Mouse (Mus musculus) urinary bladder, adult 18-20 months (tissue): ENCODE measurements around the gene Nktr.

Experiments
- DNase-seq, 2 experiments: peaks; one replicate each; pipeline ENCODE4 v3.0.0; 2022; ENCODE audit warnings: low spot score in 2 of 2, mixed read lengths in 2 of 2

The Nktr gene

DNA sequence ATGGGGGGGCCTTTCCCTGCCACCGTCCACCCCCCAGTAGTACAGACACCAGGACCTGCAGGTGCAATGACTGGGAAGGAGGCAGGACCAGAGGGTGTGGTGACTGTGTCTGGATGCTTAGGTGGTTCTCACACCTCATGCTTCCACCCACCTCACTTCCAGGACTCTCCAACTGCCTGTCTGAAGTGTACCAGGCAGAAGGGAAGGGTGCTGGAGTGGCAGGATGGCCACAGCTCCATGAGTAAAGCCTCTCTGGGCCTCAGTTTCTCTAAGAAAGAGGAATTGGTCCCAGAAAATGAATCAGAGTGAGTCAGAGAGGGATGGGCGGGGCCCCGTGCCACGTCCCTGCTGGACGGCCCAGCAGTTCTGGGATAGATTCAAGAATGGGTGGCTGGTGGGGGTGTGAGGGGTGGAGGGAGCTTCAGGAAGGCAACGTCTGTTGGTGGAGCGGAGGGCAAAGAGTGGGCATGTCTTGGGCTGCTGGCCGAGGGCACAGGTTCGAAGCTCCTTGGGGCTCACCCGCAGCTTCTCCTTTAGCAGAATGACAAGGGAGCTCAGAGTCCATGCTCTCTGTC lies 42.2 kb downstream of the Nktr start:
- DNase-seq: peak; percentile 17 to 29

DNA sequence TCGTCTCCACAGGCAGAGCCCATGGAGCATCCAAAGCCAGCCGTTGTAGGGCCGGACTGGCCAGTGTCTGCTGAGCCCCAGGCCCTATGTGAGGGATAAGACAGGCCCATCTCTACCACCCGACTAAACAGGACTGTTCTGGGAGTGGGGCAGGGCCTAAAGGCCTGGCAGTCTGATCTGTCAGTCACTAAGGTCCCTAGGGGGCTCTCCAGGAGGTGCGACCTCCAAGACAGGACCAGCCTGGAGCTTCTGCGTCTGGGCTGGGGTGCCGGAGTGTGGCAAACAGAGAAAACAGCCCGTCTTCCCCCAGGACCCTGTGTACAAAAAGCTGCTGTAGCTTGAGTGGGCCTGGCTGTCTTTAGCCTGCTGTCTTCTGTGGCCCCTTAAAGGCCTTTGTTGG lies 42.8 kb downstream of the Nktr start:
- DNase-seq: no peak

DNA sequence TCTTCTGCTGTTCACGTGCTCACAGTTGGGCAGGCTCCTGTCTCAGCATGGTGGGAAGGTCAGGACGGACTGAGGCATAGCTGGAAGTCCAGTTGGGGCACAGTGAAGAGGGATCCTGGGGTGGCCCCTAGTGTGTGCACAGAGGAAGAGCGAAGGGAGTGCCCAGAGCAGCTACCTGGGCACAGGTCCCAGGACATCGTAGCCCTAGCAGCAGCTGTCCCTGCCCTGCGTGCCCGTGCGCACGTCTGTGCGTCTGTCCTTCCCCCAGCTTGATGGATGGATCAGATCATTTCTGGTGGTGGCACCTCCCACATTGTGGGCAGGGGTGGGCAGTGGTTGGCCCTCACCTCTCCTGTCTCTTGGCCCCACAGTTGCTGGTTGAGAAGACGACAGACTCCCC lies 43.3 kb downstream of the Nktr start:
- DNase-seq: no peak

DNA sequence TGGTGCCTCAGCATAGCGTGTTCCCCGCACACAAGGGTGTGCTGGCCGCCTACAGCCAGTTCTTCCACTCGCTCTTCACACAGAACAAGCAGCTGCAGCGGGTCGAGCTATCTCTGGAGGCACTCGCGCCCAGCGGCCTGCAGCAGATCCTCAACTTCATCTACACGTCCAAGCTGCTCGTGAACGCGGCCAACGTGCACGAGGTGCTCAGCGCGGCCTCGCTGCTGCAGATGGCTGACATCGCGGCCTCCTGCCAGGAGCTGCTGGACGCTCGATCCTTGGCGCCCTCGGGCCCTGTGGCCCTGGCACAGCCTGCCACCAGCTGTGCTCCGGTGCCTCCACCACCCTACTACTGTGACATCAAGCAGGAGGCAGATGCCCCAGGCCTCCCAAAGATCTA lies 43.8 kb downstream of the Nktr start:
- DNase-seq: no peak

DNA sequence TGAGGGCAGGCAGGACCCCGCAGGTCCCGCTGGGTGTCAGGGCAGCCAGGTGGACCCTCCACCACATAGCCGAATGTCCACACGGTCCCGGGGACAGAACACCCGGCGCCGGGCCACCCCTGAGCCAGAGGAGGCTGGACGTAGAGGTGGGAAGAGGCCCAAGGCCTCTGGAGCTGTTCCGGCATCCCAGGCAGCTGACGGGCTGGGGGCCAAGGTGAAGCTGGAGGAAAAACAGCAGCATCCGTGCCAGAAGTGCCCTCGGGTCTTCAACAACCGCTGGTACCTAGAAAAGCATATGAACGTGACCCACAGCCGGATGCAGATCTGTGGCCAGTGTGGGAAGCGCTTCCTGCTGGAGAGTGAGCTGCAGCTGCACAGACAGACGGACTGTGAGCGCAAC lies 44.7 kb downstream of the Nktr start:
- no peak for DNase-seq

DNA sequence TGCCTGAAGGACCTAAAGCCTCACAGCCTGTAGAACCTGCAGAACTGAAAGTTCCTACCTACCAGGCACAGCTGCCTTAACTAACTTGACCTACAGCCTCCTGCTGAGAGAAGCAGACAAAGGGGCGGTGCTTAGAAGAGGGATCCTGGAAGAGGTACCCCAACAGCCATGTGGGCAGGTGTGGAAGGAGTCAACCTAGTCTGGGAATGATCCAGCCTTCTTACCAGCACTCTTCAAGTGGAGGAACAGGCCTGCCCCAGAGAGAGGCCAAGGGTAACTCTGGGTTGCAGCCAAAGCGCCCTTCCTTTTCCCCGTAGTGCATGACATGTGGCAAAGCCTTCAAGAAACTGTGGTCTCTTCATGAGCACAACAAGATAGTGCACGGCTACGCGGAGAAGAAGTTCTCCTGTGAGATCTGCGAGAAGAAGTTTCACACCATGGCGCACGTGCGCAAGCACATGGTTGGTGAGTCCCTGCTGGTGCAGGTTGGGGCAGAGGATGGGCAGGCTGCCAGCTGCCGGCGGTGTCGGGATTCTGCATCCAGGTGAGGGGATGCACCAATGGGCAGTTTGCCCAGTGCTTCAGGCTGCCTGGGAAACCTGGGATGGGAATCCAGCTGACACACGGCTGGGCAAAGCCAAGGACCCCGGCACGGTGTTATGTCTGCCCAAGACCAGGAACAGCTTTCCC lies 46.3 kb downstream of the Nktr start:
- no peak for DNase-seq

DNA sequence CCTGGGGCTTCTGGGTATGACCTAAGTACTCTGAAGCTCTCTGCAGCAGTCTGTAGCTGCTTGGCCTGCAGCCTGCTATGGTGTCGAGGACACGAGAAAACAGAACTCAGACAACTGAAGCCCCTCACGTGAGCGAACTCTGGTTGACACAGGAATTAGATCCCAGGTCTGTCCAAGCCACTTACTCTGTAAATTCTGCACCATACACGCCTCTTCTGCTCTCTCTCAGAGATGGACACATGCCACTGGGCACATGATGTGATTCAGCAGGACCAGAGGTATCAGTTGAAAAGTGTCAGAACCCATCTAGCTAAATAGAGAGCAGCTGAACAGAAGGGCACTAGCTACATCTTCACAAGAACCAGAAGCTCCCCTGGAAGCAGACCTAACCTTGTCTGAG lies 53.4 kb downstream of the Nktr start:
- DNase-seq: no peak

DNA sequence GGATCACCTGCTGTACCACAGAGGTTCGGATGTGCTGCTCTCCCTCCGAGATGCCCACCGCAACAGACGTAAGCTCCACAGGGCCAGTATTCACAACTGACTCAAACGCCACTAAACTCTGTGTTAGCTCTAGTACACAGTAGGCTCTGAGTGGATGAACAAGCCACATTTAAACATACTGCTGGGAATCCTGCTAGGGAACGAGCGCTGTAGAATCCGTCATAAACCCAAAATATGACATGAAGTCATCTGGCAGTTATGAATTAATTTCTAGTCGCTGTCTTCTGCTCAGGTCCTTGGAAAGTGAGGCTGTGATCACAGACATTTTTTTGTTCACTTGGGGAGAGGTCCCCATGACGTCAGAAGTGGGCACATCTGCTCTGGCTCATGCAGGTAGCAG lies 57.0 kb downstream of the Nktr start:
- DNase-seq: no peak

DNA sequence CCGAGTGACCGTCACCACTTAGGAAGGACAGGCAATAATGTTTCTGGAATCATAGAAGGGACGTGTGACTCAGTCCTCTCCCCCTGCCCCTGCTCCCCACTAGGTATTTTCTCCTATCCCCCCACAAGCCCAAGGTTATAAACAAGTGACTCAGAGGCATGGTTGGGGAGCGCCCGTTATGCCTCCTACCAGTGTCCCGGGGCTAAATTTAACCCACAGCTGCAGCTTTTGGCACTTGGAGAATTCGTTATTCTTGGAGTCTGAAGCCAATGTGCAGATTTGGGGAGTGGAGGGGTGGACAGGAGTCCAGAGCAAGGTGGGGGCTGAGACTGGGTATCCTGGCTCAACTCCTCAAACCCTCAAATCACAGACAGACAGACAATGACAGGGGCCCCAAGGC lies 57.5 kb downstream of the Nktr start:
- DNase-seq: no peak

DNA sequence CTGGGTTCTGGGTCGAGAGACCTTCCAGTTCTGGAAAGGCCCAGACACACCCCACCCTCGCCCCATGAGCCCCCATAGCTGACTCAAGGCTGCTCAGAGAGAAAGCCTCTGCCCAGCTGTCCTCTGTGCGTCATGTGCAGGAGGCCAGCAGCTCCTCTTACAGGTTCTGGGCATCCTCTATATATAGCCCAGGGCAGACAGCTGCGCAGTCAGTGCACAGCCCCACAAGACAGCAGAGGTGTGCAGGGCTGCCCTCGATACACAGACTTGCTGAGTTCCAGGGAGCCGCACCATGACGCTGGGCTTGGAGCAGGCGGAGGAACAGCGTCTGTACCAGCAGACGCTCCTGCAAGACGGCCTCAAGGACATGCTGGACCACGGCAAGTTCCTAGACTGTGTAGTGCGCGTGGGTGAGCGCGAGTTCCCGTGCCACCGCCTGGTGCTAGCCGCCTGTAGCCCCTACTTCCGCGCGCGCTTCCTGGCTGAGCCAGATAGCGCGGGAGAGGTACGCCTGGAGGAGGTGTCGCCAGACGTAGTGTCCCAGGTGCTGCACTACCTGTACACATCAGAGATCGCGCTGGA lies 58.6 kb downstream of the Nktr start, which contains the start of gene Klhl40:
Gene Klhl40 (plus strand): TSS at position 124 of the 582 bp plus-strand sequence.
- no peak for DNase-seq

DNA sequence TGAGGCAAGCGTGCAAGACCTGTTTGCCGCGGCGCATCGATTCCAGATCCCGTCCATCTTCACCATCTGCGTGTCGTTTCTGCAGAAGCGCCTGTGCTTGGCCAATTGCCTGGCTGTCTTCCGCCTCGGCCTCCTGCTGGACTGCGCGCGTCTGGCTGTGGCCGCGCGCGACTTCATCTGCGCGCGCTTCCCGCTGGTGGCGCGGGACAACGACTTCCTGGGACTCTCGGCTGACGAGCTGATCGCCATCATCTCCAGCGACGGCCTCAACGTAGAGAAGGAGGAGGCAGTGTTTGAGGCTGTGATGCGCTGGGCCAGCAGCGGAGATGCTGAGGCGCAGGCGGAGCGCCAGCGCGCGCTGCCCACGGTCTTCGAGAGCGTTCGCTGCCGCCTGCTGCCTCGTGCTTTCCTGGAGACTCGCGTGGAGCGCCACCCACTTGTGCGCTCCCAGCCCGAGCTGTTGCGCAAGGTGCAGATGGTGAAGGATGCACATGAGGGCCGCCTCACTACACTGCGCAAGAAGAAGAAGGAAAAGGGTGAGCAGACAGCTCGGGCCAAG lies 59.2 kb downstream of the Nktr start:
- no peak for DNase-seq

DNA sequence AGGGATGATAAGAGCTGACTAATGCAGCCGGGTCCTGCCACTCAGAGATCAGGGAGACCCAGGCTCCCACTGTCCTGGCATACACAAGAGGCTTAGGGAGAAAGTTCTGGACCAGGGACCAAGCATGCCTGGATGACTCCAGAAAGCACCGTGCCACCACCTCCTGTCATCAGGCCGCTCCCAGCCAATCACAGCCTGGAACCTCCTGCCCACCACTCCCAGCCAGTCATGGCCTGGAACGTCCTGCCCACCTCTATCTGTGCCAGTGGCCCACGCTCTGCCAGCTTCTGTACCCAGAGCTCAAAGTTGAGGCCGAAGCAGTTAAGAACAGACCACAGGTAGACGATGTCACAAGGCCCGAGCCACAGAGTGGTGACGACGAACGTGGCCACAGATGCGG lies 65.8 kb downstream of the Nktr start:
- DNase-seq: no peak

DNA sequence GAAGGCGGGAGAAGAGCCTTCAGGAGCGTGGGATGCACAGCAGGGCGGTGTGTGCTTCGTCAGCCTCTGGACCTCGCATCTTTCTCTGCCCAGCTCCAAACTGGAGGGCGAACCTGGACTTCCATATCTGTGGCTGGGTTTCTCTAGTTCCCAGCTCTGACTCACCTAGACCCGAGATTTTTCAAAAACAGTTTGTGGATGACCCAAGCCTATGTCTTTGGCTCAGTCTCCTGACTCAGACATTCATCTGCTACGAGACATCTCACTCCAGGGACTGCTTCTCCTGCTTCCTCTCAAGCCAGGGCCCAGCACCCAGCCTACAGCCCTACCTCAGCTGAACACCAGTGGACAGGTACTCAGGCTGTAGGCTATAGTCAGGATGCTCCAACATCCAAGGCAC lies 66.3 kb downstream of the Nktr start:
- no peak for DNase-seq

DNA sequence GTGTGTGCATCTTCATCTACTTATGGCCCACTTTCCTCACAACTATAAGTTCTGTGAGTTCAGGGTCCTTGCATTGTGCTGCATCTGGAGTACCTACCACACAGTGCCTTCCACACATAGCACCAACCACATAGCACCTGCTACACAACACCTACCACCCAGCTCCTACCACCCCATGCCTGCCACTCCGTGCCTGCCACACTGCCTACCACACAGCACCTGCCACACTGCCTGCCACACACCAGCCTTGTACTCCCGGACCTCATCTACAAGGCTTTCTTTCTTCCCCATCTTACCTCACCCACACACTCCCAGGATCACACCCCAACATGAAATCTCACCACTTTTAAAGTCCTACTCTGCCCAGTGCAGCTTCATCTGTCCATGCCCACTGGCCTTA lies 67.4 kb downstream of the Nktr start:
- DNase-seq: no peak

DNA sequence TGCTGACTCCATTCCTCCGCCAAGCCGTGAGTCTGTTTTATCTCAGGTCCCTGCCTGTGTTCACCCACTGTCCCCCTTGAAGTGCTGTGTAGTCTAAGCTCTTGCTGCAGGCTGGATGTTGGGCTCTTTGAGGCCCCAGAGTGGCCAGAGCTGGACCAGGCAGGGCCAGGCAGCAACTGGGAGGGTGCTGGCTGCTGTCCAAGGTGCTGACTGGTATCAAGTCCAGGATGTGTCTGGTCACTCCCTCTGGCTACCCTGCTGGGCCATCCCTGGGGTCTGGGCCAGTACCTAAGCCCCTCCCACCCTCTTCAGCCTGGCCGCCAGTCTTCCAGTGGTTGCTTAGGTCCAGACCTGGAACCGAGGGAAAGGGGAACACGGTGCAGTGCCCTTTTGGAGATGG lies 72.2 kb downstream of the Nktr start:
- peak; percentile 22 to 38 for DNase-seq

DNA sequence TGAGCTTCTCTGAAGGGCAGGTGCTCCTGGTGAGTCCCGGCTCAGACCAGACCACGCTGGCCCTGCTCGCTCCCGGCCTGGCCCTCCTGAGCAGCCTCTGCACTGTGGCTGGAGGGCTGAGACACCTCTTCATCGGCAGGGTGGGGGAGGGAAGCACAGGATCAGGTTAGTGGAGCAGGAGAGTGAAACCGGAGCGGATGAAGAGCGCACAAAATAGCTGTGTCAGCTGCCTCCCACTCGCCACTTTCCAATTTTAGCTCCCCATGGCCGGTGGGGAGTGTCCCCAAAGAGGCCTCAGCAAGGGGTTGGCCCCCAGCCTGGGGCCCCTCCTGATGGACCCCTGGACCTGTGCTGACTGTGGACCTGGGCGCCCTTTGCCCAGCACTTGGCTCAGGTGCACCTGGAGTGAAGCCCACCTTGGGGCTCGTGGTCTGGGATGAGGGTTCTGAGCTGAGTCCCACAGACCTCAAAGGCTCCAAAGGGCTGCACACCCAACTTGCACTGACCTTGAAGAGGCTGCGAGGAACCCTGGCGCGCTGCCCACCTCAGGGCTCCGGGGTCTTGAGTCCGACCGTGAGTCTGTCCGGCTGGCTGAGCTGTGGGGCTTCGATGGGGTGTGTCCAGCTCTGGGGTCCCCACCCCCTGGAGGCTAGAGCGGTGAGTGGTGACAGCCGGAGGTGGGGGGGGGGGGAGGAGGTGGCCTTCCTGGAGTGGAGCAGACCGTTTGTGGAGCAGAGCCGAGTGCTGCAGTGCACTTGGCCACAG lies 73.0 kb downstream of the Nktr start, which contains the start of gene Hhatl:
Gene Hhatl (minus strand): TSS at position 751 of the 765 bp plus-strand sequence.
- DNase-seq: no peak

DNA sequence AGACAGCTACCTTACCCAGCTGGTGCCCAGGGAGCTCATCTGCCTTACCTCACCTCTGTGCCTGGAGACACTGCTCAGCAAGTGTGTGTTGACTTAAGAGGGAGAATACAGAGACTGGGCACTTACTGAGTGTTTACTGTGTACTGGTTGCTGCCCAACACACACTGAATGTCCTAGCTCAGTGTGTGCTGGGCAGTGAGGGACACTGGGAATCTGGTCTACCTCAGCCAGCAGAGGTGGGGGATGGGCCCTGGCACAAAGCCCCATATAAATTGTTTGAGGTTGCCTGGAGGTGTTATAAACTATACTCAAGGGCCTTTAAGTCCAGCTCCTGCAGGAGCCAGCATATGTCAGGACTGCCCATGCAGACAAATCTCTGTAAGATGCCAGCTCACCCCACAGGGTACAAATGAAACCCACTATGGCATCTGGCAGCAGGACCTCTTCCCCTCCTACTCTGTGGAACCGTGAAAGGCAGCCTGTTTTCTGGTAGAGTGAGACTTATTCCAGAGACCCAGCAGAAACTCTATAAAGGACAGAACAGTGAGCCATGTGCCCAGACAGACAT lies 76.1 kb downstream of the Nktr start:
- DNase-seq: no peak

DNA sequence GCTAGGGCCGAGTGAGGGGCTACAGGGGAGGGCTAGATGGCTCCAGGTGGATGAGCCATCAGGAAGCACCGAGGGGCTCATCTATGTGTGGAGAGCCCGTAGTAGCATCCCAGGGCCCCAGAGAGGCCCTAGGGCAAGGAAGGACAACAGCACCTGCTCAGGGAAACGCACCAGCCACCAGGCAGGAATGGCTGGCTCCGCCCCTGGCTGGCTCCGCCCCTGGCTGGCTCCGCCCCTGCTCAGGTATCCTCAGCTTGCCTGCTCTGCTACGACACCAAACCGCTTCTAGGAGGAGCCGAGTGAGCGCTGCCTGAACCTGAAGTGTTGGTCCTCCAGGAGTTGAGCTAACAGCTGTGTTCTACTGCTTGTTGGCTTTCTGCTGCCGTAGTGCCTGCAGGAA lies 78.8 kb downstream of the Nktr start:
- DNase-seq: peak in 1 of 2 experiments; percentile 25

DNA sequence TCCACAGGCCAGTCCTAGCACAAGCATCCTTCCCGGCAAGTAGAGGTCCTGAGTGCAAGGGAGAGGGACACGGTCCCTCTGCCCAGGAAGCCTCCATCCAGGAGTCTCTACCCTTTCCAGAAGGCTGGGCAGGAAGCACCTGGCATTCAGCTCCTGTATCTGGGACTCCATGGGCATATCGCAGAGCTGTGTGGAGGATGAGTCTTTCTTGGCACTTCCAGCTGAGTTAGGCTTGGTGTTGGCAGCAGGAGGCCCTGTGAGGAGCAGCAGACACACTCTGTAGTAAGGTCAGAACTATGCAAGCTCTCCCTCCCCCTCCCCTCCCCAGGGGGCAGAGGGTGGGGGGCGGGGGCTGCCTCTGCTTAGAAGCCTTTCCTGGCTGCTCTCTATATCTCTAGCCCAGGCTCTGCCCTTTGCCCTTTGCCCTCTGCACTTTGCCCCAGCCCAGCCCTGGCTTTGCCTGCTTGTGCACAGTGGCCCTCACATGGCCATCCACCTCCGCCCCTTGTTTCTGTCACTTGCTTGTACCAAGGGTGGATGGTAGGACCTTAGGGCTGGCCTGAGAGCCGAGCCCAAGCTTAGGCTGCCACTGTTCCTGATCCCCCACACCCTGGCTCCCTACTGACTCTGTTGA lies 80.0 kb downstream of the Nktr start:
- no peak for DNase-seq

DNA sequence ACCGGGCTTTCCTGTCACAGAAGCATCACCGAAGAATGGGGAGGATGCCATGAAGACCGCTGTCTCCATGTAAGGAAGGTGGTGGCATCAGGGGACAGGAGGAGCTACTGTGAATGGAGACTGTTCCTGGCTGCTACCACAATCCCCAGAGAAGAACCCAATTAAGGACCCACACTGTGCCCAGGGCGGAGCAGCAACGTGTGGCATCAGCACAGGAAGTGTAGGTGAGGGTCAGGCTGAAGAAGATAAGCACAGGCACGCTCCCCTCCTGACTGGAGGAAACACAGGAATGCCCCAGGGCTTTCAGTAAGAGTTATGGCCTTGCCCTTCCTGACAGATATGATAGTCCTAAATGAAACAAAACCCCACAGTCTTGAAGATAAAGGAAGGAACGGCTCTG lies 83.8 kb downstream of the Nktr start:
- no peak for DNase-seq
